Mouse (Mus musculus): ENCODE measurements around the gene Phactr2. TPM values are rescaled to one million over a fixed set of nuclear protein-coding genes. Genes with fewer than 3 reads are reported as not detected.
"Not testable (repeated sequence)": the region's sequence is repeated elsewhere in the genome, so short reads cannot be mapped to it uniquely, and the experiment has no call there.

Phactr2 gene
- total RNA-seq (2022), result 10 to 100 TPM; 23.1 to 26.1 (median 24.9) TPM

- no peak for DNase-seq (ENCODE audit: low spot score in 2 of 2)
Observed at GRCm38 (mm10) chr10:13473833-13474567, at the start of gene Phactr2. Phactr2 (minus strand) TSS chr10:13474412.

GRCm38 (mm10) chr10:13521857-13522256 lies 47.6 kb upstream of the Phactr2 start:
- no peak for DNase-seq (ENCODE audit: low spot score in 2 of 2)

- DNase-seq (ENCODE audit: low spot score in 2 of 2), result no peak
Observed at GRCm38 (mm10) chr10:13502371-13502770, 28.2 kb upstream of the Phactr2 start.

- not testable (repeated sequence) for DNase-seq (ENCODE audit: low spot score in 2 of 2)
Observed at GRCm38 (mm10) chr10:13501533-13501932, 27.3 kb upstream of the Phactr2 start.

GRCm38 (mm10) chr10:13500938-13501496 lies 26.8 kb upstream of the Phactr2 start:
- DNase-seq (ENCODE audit: low spot score in 2 of 2), result peak; percentile 81 to 86

GRCm38 (mm10) chr10:13500473-13500872 lies 26.3 kb upstream of the Phactr2 start:
- no peak for DNase-seq (ENCODE audit: low spot score in 2 of 2)

GRCm38 (mm10) chr10:13499331-13499730 lies 25.1 kb upstream of the Phactr2 start, which contains the start of gene Fuca2:
Fuca2 (plus strand) TSS chr10:13499540.
- no peak for DNase-seq (ENCODE audit: low spot score in 2 of 2)

- no peak for DNase-seq (ENCODE audit: low spot score in 2 of 2)
Observed at GRCm38 (mm10) chr10:13496315-13496714, 22.1 kb upstream of the Phactr2 start.

GRCm38 (mm10) chr10:13493978-13494686 lies 19.9 kb upstream of the Phactr2 start:
- DNase-seq (ENCODE audit: low spot score in 2 of 2), result no peak

GRCm38 (mm10) chr10:13489671-13490070 lies 15.5 kb upstream of the Phactr2 start:
- DNase-seq (ENCODE audit: low spot score in 2 of 2), result no peak

- DNase-seq (ENCODE audit: low spot score in 2 of 2), result no peak
Observed at GRCm38 (mm10) chr10:13485958-13486357, 11.7 kb upstream of the Phactr2 start.

GRCm38 (mm10) chr10:13479341-13479740 lies 5.1 kb upstream of the Phactr2 start:
- no peak for DNase-seq (ENCODE audit: low spot score in 2 of 2)

GRCm38 (mm10) chr10:13475121-13475520 lies 909 bp upstream of the Phactr2 start:
- DNase-seq (ENCODE audit: low spot score in 2 of 2), result no peak

GRCm38 (mm10) chr10:13474568-13474955 lies 350 bp upstream of the Phactr2 start:
- DNase-seq (ENCODE audit: low spot score in 2 of 2), result no peak

- no peak for DNase-seq (ENCODE audit: low spot score in 2 of 2)
Observed at GRCm38 (mm10) chr10:13473287-13473832, 852 bp downstream of the Phactr2 start.

- DNase-seq (ENCODE audit: low spot score in 2 of 2), result no peak
Observed at GRCm38 (mm10) chr10:13470236-13470635, 4.0 kb downstream of the Phactr2 start.

- DNase-seq (ENCODE audit: low spot score in 2 of 2), result not testable (repeated sequence)
Observed at GRCm38 (mm10) chr10:13468025-13468529, 6.1 kb downstream of the Phactr2 start.

- DNase-seq (ENCODE audit: low spot score in 2 of 2), result no peak
Observed at GRCm38 (mm10) chr10:13466925-13467324, 7.3 kb downstream of the Phactr2 start.

- not testable (repeated sequence) for DNase-seq (ENCODE audit: low spot score in 2 of 2)
Observed at GRCm38 (mm10) chr10:13464295-13464694, 9.9 kb downstream of the Phactr2 start.

GRCm38 (mm10) chr10:13453200-13453990 lies 20.8 kb downstream of the Phactr2 start:
- no peak for DNase-seq (ENCODE audit: low spot score in 2 of 2)

- DNase-seq (ENCODE audit: low spot score in 2 of 2), result no peak
Observed at GRCm38 (mm10) chr10:13451640-13452039, 22.6 kb downstream of the Phactr2 start.
